Mouse (Mus musculus) hindbrain, embryonic 16.5 days (tissue): ENCODE data around the gene Gramd1a. TPM values are rescaled to one million over a fixed set of nuclear protein-coding genes. Genes with fewer than 3 reads are reported as not detected.
A peak's percentile ranks its signal among the peaks of the same experiment; 100 is the strongest.

Experiments
- ATAC-seq: fragments of 200-750 bp; cut with Nextera tagmentation; 2 replicates; pipeline ENCODE4 v1.8.0; 2017; ENCODE audit warnings: moderate TSS enrichment, moderate library complexity
- H3K27ac ChIP-seq: fragments of 300-500 bp; sonication (generic); 2 replicates; pipeline ENCODE4 v1.5.1; 2014; ENCODE audit warnings: low read depth, mild to moderate bottlenecking, control low read depth, low read length, moderate library complexity
- H3K27me3 ChIP-seq: fragments of 300-500 bp; sonication (generic); replicated peaks from 2 replicates; pipeline ENCODE4 v1.6.1; 2014; ENCODE audit warnings: low read length; ENCODE audit not compliant: control insufficient read depth, insufficient read depth
- H3K36me3 ChIP-seq: fragments of 300-500 bp; sonication (generic); 2 replicates; pipeline ENCODE4 v1.6.1; 2014; ENCODE audit warnings: mild to moderate bottlenecking, low read length, moderate library complexity, mixed read lengths; ENCODE audit not compliant: control insufficient read depth, insufficient read depth
- H3K4me1 ChIP-seq: fragments of 300-500 bp; sonication (generic); 2 replicates; pipeline ENCODE4 v1.6.1; 2014; ENCODE audit warnings: low read depth, low read length; ENCODE audit not compliant: control insufficient read depth, insufficient read depth
- H3K4me2 ChIP-seq: fragments of 300-500 bp; sonication (generic); 2 replicates; pipeline ENCODE4 v1.6.1; 2014; ENCODE audit warnings: mild to moderate bottlenecking, low read length, control low read depth, moderate library complexity
- H3K4me3 ChIP-seq: fragments of 300-500 bp; sonication (generic); 2 replicates; pipeline ENCODE4 v1.5.1; 2014; ENCODE audit warnings: mild to moderate bottlenecking, low read length, control low read depth, moderate library complexity
- H3K9ac ChIP-seq: fragments of 300-500 bp; sonication (generic); 2 replicates; pipeline ENCODE4 v1.6.1; 2014; ENCODE audit warnings: low read depth, mild to moderate bottlenecking, control low read depth, low read length, moderate library complexity
- H3K9me3 ChIP-seq: fragments of 300-500 bp; sonication (generic); 2 replicates; pipeline ENCODE4 v1.6.1; 2014; ENCODE audit warnings: mild to moderate bottlenecking, low read length, moderate library complexity; ENCODE audit not compliant: control insufficient read depth
- WGBS: fragments of 180-500 bp; shearing (Covaris S2); extraction: QIAGEN DNeasy Blood & Tissue Kit; methylation state at CpG from one replicate; pipeline ENCODE4 v1.1.7; 2014; 5-methylcytosine and 5-hydroxymethylcytosine counted together
- polyA plus RNA-seq: library from polyadenylated mRNA; unstranded; fragments of >200 nt; fragmentation: Nextera tagmentation; extraction: Ambion mirVana; gene quantifications from 2 replicates; pipeline ENCODE4 v1.2.1, GENCODE M21; 2015

Gramd1a gene
- polyA plus RNA-seq, 1 experiment from 2014 or later = 203 TPM

- Histone ChIP-seq H3K4me2 (no peak overlapping the region), H3K4me3 (no peak overlapping the region), H3K36me3 (peaks cover 31% of the 10 kb centered on the region), H3K27ac (no peak overlapping the region), H3K27me3 (no peaks in the 10 kb centered on the region), H3K9me3 (no peaks in the 10 kb centered on the region), H3K9ac (no peak overlapping the region), H3K4me1 (peaks cover 21% of the 10 kb centered on the region)
- 98% methylated on average over 16 of the region's 16 CpGs for WGBS
- no peak for ATAC-seq
These were observed 10.8 kb downstream of the Gramd1a start for GRCm38 (mm10) chr7:31144886-31145285.

- no peak overlapping the region for H3K4me3 ChIP-seq
- H3K4me2 ChIP-seq = no peak overlapping the region
- H3K9ac ChIP-seq = no peak overlapping the region
- no peak overlapping the region for H3K27ac ChIP-seq
- H3K9me3 ChIP-seq = no peaks in the 10 kb centered on the region
- WGBS = 93% methylated on average over 10 of the region's 10 CpGs
- no peaks in the 10 kb centered on the region for H3K27me3 ChIP-seq
- no peaks in the 10 kb centered on the region for H3K4me1 ChIP-seq
- peaks cover 55% of the 10 kb centered on the region for H3K36me3 ChIP-seq
- no peak for ATAC-seq
These were observed 14.8 kb downstream of the Gramd1a start for GRCm38 (mm10) chr7:31140941-31141340.

DNA sequence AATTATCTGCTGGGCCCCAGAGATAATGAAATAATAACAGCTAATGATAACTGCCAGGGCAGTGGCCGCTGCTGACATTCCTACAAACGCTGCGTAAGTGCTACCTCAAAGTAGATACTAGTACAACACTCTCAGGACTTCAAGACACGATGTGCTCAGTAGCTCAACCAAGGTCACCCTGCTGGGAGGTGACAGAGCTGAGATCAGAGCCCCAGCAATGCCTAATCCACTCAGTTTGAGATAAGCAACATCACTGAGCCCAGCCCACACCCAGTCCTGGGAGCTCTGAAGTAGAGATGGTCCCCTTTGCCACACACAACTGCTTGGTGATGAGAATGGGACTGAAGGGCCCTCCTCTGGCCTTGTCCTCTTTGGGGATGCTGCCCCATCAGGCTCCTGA, 15.4 kb downstream of the Gramd1a start:
- Histone ChIP-seq H3K27ac (no peak overlapping the region), H3K9me3 (no peaks in the 10 kb centered on the region), H3K36me3 (peaks cover 61% of the 10 kb centered on the region), H3K4me2 (no peak overlapping the region), H3K9ac (no peak overlapping the region), H3K4me1 (no peaks in the 10 kb centered on the region), H3K27me3 (no peaks in the 10 kb centered on the region), H3K4me3 (no peak overlapping the region)
- 82% methylated on average over 4 of the region's 4 CpGs for WGBS
- ATAC-seq = no peak

DNA sequence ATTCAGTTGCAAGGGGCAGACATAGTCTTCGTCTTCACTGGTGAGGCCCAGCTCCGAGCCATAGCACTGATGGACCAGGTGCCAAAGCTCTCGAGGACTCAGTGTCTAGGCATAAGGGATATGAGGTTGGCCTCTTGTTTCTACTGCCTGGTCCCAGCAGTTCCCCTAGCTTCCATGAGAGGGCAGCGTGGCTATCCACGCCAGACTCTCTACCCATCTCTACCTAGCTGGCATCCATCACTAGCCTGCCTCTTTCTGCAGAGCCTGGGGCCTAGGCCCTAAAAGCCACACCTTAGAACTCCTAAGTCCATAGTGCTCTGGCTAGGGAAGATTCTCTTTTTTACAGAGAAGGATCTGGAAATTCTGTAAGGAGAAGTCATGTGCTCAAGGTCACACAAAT, 15.9 kb downstream of the Gramd1a start:
- Histone ChIP-seq H3K27me3 (no peaks in the 10 kb centered on the region), H3K27ac (no peak overlapping the region), H3K9me3 (no peaks in the 10 kb centered on the region), H3K4me3 (no peak overlapping the region), H3K36me3 (peaks cover 67% of the 10 kb centered on the region), H3K4me1 (no peaks in the 10 kb centered on the region), H3K4me2 (no peak overlapping the region), H3K9ac (no peak overlapping the region)
- peak; percentile 30; the same call in 1 of the 2 replicates for ATAC-seq
- WGBS = 74% methylated on average over 5 of the region's 5 CpGs

GRCm38 (mm10) chr7:31135717-31136116, 20.0 kb downstream of the Gramd1a start:
- Histone ChIP-seq H3K9me3 (no peaks in the 10 kb centered on the region), H3K4me2 (no peak overlapping the region), H3K4me1 (no peaks in the 10 kb centered on the region), H3K9ac (no peak overlapping the region), H3K36me3 (peaks cover 77% of the 10 kb centered on the region), H3K27me3 (no peaks in the 10 kb centered on the region), H3K4me3 (no peak overlapping the region), H3K27ac (no peak overlapping the region)
- WGBS = 89% methylated on average over 7 of the region's 10 CpGs
- ATAC-seq = no peak

- Histone ChIP-seq H3K4me3 (no peak overlapping the region), H3K9ac (no peak overlapping the region), H3K4me2 (no peak overlapping the region), H3K27me3 (no peaks in the 10 kb centered on the region), H3K9me3 (no peaks in the 10 kb centered on the region), H3K4me1 (peaks cover 8% of the 10 kb centered on the region; the same call in 1 of the 2 replicates), H3K27ac (no peak overlapping the region), H3K36me3 (peaks cover 77% of the 10 kb centered on the region)
- no peak for ATAC-seq
- WGBS = 89% methylated on average over 4 of the region's 4 CpGs
These were observed 23.8 kb downstream of the Gramd1a start for GRCm38 (mm10) chr7:31131866-31132265.

DNA sequence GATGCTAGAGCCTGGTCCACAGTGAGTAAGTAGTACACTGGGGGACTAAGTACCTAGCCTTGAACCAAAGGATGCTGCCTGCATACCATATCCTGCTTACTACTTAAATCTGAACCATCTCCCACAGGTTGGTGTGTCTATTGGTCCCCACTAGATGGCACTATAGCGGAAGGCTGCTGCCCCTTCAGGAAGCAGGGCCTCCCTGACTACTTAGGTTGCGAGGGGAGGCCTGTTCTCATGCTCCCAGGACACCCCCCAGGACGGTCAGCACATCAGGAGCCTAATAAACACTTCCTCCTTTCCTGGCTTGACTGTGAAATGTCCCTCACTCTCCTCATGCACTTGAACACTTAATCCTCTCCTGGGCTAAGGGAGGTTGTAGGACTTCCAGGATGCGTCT, 24.9 kb downstream of the Gramd1a start:
- ATAC-seq = no peak
- no peak overlapping the region for H3K9ac ChIP-seq
- no peak overlapping the region for H3K27ac ChIP-seq
- no peak overlapping the region for H3K4me2 ChIP-seq
- H3K4me1 ChIP-seq = peaks cover 16% of the 10 kb centered on the region
- H3K36me3 ChIP-seq = peaks cover 68% of the 10 kb centered on the region
- no peaks in the 10 kb centered on the region for H3K27me3 ChIP-seq
- WGBS = 39% methylated on average over 4 of the region's 4 CpGs
- H3K4me3 ChIP-seq = no peak overlapping the region
- H3K9me3 ChIP-seq = no peaks in the 10 kb centered on the region

DNA sequence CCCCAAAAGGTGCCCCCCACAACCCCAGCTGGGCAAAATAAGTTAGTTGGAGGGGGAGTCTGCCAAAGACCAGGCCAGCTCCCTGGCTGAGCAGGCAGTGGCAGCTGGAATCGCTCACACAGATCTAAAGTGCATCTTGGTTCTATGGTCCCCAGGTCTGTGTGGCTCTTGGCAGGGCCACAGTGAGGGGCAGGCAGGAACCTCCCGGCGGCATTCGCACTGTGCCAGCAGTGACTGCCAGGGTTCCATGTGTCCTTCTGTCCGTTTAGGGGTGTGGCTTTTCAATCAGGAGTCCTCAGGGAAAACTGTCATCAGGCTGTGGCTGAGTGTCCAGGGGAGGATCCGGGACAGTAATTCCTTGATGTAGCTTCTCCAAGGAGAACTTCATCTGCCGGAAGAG, 25.5 kb downstream of the Gramd1a start:
- no peak overlapping the region for H3K4me2 ChIP-seq
- H3K27ac ChIP-seq = no peak overlapping the region
- H3K27me3 ChIP-seq = no peaks in the 10 kb centered on the region; the same call in 1 of the 2 replicates
- H3K4me1 ChIP-seq = peaks cover 20% of the 10 kb centered on the region
- no peak overlapping the region for H3K4me3 ChIP-seq
- WGBS = 81% methylated on average over 7 of the region's 7 CpGs
- ATAC-seq = no peak
- H3K36me3 ChIP-seq = peaks cover 62% of the 10 kb centered on the region
- no peaks in the 10 kb centered on the region for H3K9me3 ChIP-seq
- H3K9ac ChIP-seq = no peak overlapping the region

GRCm38 (mm10) chr7:31128157-31128705, 27.5 kb downstream of the Gramd1a start:
- peak; percentile 19 for ATAC-seq

More at GRCm38 (mm10) chr7:31128157-31128705, 27.5 kb downstream of the Gramd1a start:
- Histone ChIP-seq H3K4me1 (peaks cover 20% of the 10 kb centered on the region), H3K27me3 (peaks cover 8% of the 10 kb centered on the region; the same call in 1 of the 2 replicates), H3K9ac (no peak overlapping the region), H3K9me3 (no peaks in the 10 kb centered on the region), H3K4me2 (no peak overlapping the region), H3K27ac (no peak overlapping the region), H3K36me3 (peaks cover 42% of the 10 kb centered on the region), H3K4me3 (no peak overlapping the region)
- whole genome bisulfite sequencing = 68% methylated on average over 9 of the region's 9 CpGs
